Mouse (Mus musculus) midbrain, embryonic 15.5 days (tissue): ENCODE data around the gene R3hdm1. TPM values are rescaled to one million over a fixed set of nuclear protein-coding genes. Genes with fewer than 3 reads are reported as not detected.

Experiments
- ATAC-seq: fragments of 200-750 bp; cut with Nextera tagmentation; replicated peaks from 2 replicates; pipeline ENCODE4 v1.8.0; 2017; ENCODE audit warnings: moderate TSS enrichment
- H3K27ac ChIP-seq: fragments of 300-500 bp; sonication (generic); 2 replicates; pipeline ENCODE4 v1.5.1; 2015; ENCODE audit warnings: mild to moderate bottlenecking, inconsistent platforms
- H3K27me3 ChIP-seq: fragments of 300-500 bp; sonication (generic); replicated peaks from 2 replicates; pipeline ENCODE4 v1.6.1; 2015; ENCODE audit warnings: inconsistent platforms
- H3K36me3 ChIP-seq: fragments of 300-500 bp; sonication (generic); replicated peaks from 2 replicates; pipeline ENCODE4 v1.6.1; 2015; ENCODE audit warnings: inconsistent platforms
- H3K4me1 ChIP-seq: fragments of 300-500 bp; sonication (generic); 2 replicates; pipeline ENCODE4 v1.6.1; 2015; ENCODE audit warnings: inconsistent platforms
- H3K4me2 ChIP-seq: fragments of 300-500 bp; sonication (generic); 2 replicates; pipeline ENCODE4 v1.6.1; 2015; ENCODE audit warnings: inconsistent platforms, mild to moderate bottlenecking, moderate library complexity
- H3K4me3 ChIP-seq: fragments of 300-500 bp; sonication (generic); 2 replicates; pipeline ENCODE4 v1.5.1; 2015; ENCODE audit warnings: mild to moderate bottlenecking, inconsistent platforms
- H3K9ac ChIP-seq: fragments of 300-500 bp; sonication (generic); 2 replicates; pipeline ENCODE4 v1.6.1; 2015; ENCODE audit warnings: mild to moderate bottlenecking, inconsistent platforms
- H3K9me3 ChIP-seq: fragments of 300-500 bp; sonication (generic); 2 replicates; pipeline ENCODE4 v1.6.1; 2016; ENCODE audit warnings: inconsistent platforms
- WGBS: fragments of 180-500 bp; shearing (Covaris S2); methylation state at CpG from one replicate; pipeline ENCODE4 v1.1.7; 2015; ENCODE audit warnings: mixed read lengths; 5-methylcytosine and 5-hydroxymethylcytosine counted together
- polyA plus RNA-seq: library from polyadenylated mRNA; unstranded; fragments of >200 nt; fragmentation: Nextera tagmentation; extraction: Ambion mirVana; gene quantifications from 2 replicates; pipeline ENCODE4 v1.2.1, GENCODE M21; 2015

Gene R3hdm1
- polyA plus RNA-seq, 1 experiment from 2014 or later: 93.0 TPM

- no peak for ATAC-seq
- Histone ChIP-seq H3K27ac (no peak overlapping the region), H3K9ac (no peak overlapping the region), H3K4me1 (no peaks in the 10 kb centered on the region), H3K9me3 (no peaks in the 10 kb centered on the region), H3K36me3 (no peaks in the 10 kb centered on the region), H3K4me3 (no peak overlapping the region), H3K27me3 (no peaks in the 10 kb centered on the region), H3K4me2 (no peak overlapping the region)
- 92% methylated on average over 1 of the region's 1 CpGs for WGBS
These were observed 63.9 kb downstream of the R3hdm1 start for GRCm38 (mm10) chr1:128166956-128167355.

GRCm38 (mm10) chr1:128170104-128170503 lies 67.0 kb downstream of the R3hdm1 start:
- Histone ChIP-seq H3K4me1 (no peaks in the 10 kb centered on the region), H3K27ac (no peak overlapping the region)

GRCm38 (mm10) chr1:128191426-128191825 lies 88.3 kb downstream of the R3hdm1 start:
- Histone ChIP-seq H3K27ac (no peak overlapping the region), H3K4me3 (no peak overlapping the region), H3K9me3 (no peaks in the 10 kb centered on the region), H3K27me3 (no peaks in the 10 kb centered on the region), H3K36me3 (peaks cover 32% of the 10 kb centered on the region), H3K9ac (no peak overlapping the region), H3K4me1 (no peaks in the 10 kb centered on the region), H3K4me2 (no peak overlapping the region)
- 87% methylated on average over 2 of the region's 2 CpGs for WGBS
- no peak for ATAC-seq

More at GRCm38 (mm10) chr1:128170104-128170503, 67.0 kb downstream of the R3hdm1 start:
- Histone ChIP-seq H3K27me3 (no peaks in the 10 kb centered on the region), H3K9ac (no peak overlapping the region), H3K4me2 (no peak overlapping the region), H3K4me3 (no peak overlapping the region), H3K9me3 (no peaks in the 10 kb centered on the region), H3K36me3 (peaks cover 2% of the 10 kb centered on the region; the same call in 1 of the 2 replicates)
- ATAC-seq: no peak

DNA sequence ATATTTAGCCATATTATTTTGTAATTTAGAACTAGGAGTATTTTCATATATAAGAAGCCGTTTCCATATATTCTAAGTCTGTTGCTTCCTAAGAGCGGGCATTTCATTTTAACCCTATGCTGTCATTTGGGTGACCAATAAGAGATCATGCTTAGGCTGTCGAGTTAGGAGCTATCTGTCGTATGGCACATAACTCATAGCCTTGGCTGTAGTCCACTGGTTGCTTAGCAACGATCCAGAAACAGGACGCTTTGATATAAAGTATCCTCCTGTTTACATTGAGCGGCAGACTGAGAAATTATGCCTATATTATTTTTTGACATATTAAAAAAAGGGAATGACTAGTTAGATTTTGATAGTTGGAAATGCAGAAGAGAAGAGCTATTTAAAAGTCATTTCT lies 89.3 kb downstream of the R3hdm1 start:
- H3K9me3 ChIP-seq: no peaks in the 10 kb centered on the region
- ATAC-seq: no peak
- peaks cover 25% of the 10 kb centered on the region for H3K36me3 ChIP-seq
- no peak overlapping the region for H3K4me3 ChIP-seq
- no peak overlapping the region for H3K9ac ChIP-seq
- WGBS: 82% methylated on average over 7 of the region's 7 CpGs
- no peak overlapping the region for H3K4me2 ChIP-seq
- no peaks in the 10 kb centered on the region for H3K27me3 ChIP-seq
- H3K4me1 ChIP-seq: no peaks in the 10 kb centered on the region
- H3K27ac ChIP-seq: no peak overlapping the region

DNA sequence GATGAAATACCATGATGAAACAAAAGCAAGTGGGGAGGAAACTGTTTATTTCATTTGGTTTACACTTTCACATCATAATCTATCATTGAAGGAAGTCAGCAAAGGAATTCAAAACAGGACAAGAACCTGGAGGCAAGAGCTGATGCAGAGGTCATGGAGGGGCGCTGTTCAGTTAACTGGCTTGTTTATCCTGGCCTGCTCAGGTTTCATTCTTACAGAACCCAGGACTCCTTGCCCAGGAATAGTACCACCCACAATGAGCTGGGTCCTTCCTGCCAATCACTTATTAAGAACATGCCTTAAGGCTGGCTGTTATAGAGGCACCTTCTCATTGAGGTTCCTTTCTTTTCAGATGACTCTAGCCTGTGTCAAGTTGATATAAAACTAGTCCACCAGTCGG lies 90.9 kb downstream of the R3hdm1 start:
- Histone ChIP-seq H3K4me3 (no peak overlapping the region), H3K27me3 (no peaks in the 10 kb centered on the region), H3K9ac (no peak overlapping the region), H3K4me2 (no peak overlapping the region), H3K36me3 (peaks cover 21% of the 10 kb centered on the region), H3K9me3 (no peaks in the 10 kb centered on the region), H3K27ac (no peak overlapping the region), H3K4me1 (no peaks in the 10 kb centered on the region)
- 88% methylated on average over 2 of the region's 2 CpGs for WGBS
- no peak for ATAC-seq

DNA sequence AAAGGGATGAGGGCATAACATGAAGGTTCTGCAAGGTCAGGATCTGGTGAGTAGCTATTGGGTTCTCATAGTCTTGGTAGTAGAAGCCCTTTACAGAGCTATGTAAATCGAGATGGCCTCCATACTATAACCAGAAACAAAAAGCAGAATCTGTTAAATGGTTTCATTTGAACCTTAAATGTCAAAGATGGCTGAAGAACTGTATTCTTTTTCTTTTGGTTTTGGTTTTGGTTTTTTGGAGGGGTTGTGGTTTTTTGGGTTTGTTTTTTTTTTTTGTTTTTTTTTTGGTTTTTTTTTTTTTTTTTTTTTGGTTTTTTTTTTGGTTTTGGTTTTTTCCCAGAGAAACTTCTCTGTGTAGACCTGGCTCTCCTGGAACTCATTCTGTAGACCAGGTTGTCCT lies 94.3 kb downstream of the R3hdm1 start:
- H3K27ac ChIP-seq: no peak overlapping the region
- no peak overlapping the region for H3K4me2 ChIP-seq
- H3K36me3 ChIP-seq: peaks cover 21% of the 10 kb centered on the region
- no peaks in the 10 kb centered on the region for H3K27me3 ChIP-seq
- no peak overlapping the region for H3K9ac ChIP-seq
- 94% methylated on average over 1 of the region's 1 CpGs for WGBS
- no peak for ATAC-seq
- H3K4me3 ChIP-seq: no peak overlapping the region
- H3K4me1 ChIP-seq: no peaks in the 10 kb centered on the region
- no peaks in the 10 kb centered on the region for H3K9me3 ChIP-seq

DNA sequence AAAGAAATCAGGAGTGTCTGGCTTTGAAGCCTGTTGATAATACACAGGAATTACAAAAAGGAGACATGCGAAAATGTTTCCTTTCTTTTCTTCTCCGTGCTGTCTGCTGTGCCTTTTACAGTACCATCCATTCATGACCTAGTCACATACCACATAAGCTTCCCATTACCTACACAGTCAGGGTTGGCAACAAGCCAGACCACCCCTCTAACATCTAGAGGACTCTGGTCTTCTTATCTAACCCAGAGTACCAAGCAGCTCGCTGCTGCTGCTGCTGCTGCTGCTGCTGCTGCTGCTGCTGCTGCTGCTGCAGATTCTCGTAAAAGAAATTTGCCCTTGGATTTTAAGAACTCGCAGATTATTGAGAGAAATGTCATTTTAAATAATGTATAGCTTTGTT lies 110.2 kb downstream of the R3hdm1 start:
- no peak overlapping the region for H3K9ac ChIP-seq
- H3K27me3 ChIP-seq: no peaks in the 10 kb centered on the region
- H3K4me1 ChIP-seq: no peaks in the 10 kb centered on the region
- no peak overlapping the region for H3K4me3 ChIP-seq
- H3K4me2 ChIP-seq: no peak overlapping the region
- H3K9me3 ChIP-seq: no peaks in the 10 kb centered on the region
- WGBS: 79% methylated on average over 5 of the region's 5 CpGs
- H3K36me3 ChIP-seq: peaks cover 23% of the 10 kb centered on the region
- H3K27ac ChIP-seq: no peak overlapping the region
- ATAC-seq: no peak

DNA sequence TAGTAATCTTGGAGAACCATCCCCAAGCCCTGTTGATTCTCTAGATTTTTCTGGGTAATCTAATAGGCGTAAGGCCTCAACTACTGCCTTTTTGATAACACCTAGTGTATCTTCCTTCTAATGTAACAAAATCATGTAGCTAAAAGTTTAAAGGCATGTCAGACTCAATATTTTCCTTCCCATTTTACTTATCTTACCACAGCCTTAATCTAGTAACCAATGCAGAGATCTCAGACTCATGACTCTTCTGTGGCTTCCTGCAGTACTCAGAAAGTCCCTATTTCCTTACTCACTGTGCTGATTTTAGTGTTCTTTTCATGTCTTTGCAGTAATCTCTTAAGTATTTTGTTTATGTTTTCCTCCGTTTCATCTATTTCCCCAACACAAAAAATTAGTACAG lies 118.8 kb downstream of the R3hdm1 start:
- H3K4me1 ChIP-seq: no peaks in the 10 kb centered on the region
- no peak overlapping the region for H3K27ac ChIP-seq
- no peak for ATAC-seq
- no peaks in the 10 kb centered on the region for H3K9me3 ChIP-seq
- no peak overlapping the region for H3K4me3 ChIP-seq
- H3K4me2 ChIP-seq: no peak overlapping the region
- WGBS: 96% methylated on average over 2 of the region's 2 CpGs
- H3K27me3 ChIP-seq: no peaks in the 10 kb centered on the region
- H3K9ac ChIP-seq: no peak overlapping the region
- H3K36me3 ChIP-seq: peaks cover 10% of the 10 kb centered on the region; the same call in 1 of the 2 replicates

DNA sequence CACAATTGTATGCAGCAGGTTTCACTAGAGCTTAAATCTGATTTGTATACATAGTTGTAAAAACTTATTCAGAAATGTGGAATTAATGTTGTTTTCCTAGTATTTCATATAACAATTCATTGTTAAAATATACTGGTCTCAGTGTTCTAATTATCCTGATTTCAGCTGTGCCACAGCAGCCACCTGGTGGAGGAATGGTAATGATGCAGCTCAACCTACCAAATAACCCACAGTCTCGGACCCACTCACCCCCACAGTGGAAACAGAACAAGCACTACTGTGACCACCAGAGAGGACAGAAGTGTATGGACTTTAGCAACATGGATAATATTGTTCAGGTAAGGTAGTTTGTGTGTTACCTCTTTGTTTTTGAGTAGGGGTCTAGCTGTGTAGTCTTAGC lies 120.2 kb downstream of the R3hdm1 start:
- Histone ChIP-seq H3K9me3 (no peaks in the 10 kb centered on the region), H3K27ac (no peak overlapping the region), H3K9ac (no peak overlapping the region), H3K4me1 (no peaks in the 10 kb centered on the region), H3K4me2 (no peak overlapping the region), H3K4me3 (no peak overlapping the region), H3K36me3 (peaks cover 11% of the 10 kb centered on the region; the same call in 1 of the 2 replicates), H3K27me3 (no peaks in the 10 kb centered on the region)
- no peak for ATAC-seq
- 78% methylated on average over 1 of the region's 1 CpGs for WGBS

GRCm38 (mm10) chr1:128235181-128235580 lies 132.1 kb downstream of the R3hdm1 start:
- Histone ChIP-seq H3K36me3 (peaks cover 51% of the 10 kb centered on the region), H3K4me3 (no peak overlapping the region)

DNA sequence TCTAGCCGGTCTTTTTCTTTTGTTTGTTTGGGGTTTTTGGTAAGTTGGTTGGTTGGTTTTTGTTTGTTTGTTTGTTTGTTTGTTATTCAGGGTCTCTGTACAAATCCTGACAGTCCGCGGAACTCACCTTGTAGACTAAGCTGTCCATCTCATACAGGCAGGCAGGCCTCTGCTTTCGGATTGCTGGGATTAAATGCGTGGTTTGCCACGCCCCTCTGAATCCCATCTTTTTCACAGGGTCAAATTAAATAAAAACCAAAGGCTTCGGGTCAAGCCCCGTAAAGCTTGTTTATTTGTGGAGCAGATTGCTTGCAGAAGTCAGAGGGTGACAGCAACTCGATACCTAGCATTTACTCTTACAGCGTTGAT lies 140.5 kb downstream of the R3hdm1 start, which contains the start of gene Ubxn4:
Gene Ubxn4 (plus strand): TSS at position 338 of the 369 bp plus-strand sequence.
- Histone ChIP-seq H3K27me3 (no peaks in the 10 kb centered on the region), H3K9me3 (no peaks in the 10 kb centered on the region), H3K4me2 (peak within 1 kb of the TSS; percentile 90), H3K9ac (peak within 1 kb of the TSS; percentile 81), H3K27ac (peak within 1 kb of the TSS; percentile 92), H3K4me1 (peaks cover 23% of the 10 kb centered on the region), H3K4me3 (peak within 1 kb of the TSS; percentile 66), H3K36me3 (0 out of 2 replicates have a peak, but pooled peaks cover 4% of the 10 kb centered on the region)
- peak; percentile 63 for ATAC-seq
- WGBS: 6% methylated on average over 10 of the region's 10 CpGs

More at GRCm38 (mm10) chr1:128235181-128235580, 132.1 kb downstream of the R3hdm1 start:
- no peak overlapping the region for H3K4me2 ChIP-seq
- no peak overlapping the region for H3K9ac ChIP-seq
- no peak for ATAC-seq
- no peaks in the 10 kb centered on the region for H3K4me1 ChIP-seq
- H3K27ac ChIP-seq: no peak overlapping the region
- H3K27me3 ChIP-seq: no peaks in the 10 kb centered on the region
- no peaks in the 10 kb centered on the region for H3K9me3 ChIP-seq
- WGBS: 95% methylated on average over 4 of the region's 4 CpGs

DNA sequence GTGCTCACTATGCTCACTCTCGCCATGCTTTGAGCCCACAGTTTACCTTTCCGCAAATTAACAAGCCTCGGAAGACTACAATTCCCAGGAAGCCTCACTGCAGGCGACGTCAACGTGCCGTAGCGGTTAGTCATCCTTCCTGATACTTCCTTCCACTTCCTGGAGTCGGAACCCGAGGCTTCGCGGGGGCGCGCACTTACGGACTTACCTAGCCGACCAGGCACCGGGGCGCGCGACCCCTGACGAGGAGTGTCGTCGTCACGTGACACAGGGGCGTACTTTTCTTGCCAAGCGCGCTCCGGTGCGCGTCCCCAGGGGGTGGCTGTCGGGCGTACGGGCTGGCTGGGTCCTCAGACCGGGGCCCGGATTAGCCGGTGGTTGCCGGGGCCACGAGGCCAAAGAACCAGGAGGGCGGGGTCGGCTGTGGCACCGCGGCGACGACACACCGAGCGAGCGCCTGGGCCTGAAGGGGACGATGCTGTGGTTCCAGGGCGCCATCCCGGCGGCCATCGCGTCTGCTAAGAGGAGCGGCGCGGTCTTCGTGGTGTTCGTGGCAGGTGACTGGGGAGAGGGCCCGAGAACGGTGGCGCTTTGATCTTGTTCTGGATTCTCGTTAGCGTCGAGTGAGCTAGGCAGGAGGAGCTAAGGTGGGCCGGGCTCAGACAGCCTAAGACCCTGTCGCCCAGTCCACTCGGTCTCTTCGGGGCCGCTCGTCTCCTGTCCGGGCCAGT lies 141.1 kb downstream of the R3hdm1 start:
- Histone ChIP-seq H3K9ac (peak overlapping the region; percentile 81), H3K4me1 (peaks cover 23% of the 10 kb centered on the region), H3K4me3 (peak overlapping the region; percentile 66), H3K36me3 (no peaks in the 10 kb centered on the region), H3K27ac (peak overlapping the region; percentile 92), H3K4me2 (peak overlapping the region; percentile 90), H3K27me3 (no peaks in the 10 kb centered on the region), H3K9me3 (no peaks in the 10 kb centered on the region)
- ATAC-seq: peak; percentile 95
- under 1% methylated on average over 70 of the region's 71 CpGs for WGBS

DNA sequence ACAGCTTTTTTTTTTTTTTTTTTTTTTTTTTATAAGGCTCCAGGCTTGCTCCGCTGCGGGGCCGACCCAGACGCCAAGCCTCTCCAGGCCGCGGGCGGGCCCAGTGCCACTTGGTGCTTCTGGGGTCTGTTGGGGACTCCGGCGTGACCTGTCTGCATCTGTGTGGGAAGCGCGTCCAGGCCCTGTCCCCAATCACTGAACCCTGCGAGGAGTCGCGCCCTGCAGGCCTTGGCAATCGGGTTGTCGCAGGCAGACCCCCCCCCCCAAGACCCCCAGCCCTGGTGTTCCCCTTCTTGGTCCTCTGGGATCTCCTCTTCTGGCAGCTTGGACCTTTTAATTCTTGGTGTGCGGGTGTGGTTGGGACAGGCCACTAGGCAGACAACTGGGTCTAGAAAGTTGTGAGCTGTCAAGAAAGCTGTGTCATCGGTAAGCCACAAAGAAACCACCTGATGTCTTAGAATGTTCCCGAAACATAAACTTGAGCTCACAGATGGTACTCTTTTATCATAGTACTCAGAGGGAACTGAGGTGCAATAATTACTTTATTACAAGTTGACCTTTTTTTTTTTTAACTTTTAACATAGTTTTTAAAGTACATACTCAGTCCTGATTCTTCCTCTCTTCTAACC lies 141.7 kb downstream of the R3hdm1 start:
- H3K27me3 ChIP-seq: no peaks in the 10 kb centered on the region
- H3K4me1 ChIP-seq: peaks cover 23% of the 10 kb centered on the region
- H3K9me3 ChIP-seq: no peaks in the 10 kb centered on the region
- peak overlapping the region; percentile 90 for H3K4me2 ChIP-seq
- H3K4me3 ChIP-seq: peak overlapping the region; percentile 66
- 2% methylated on average over 19 of the region's 19 CpGs for WGBS
- ATAC-seq: peak; percentile 59
- no peaks in the 10 kb centered on the region for H3K36me3 ChIP-seq
- peak overlapping the region; percentile 92 for H3K27ac ChIP-seq
- H3K9ac ChIP-seq: peak overlapping the region; percentile 81
